Mouse (Mus musculus) MEL (cell line): ENCODE measurements around the gene Syna. TPM values are rescaled to one million over a fixed set of nuclear protein-coding genes. Genes with fewer than 3 reads are reported as not detected.

Experiments
- DNase-seq: peaks from one replicate; pipeline ENCODE4 v3.0.0; 2011; ENCODE audit warnings: low read depth, low spot score
- H3K27ac ChIP-seq: 2 replicates; pipeline ENCODE4 v1.5.1; 2012; ENCODE audit warnings: low read depth, mild to moderate bottlenecking, control low read depth, low read length, moderate library complexity; ENCODE audit not compliant: control insufficient read depth
- H3K27me3 ChIP-seq, 2 experiments: fragments of 150-350 bp in 1 of 2; sonication (generic) in 1 of 2; 2 replicates each; pipeline ENCODE4 v1.6.1; 2012; ENCODE audit warnings: low read length in 2 of 2, mild to moderate bottlenecking in 2 of 2, improper control_type of control experiment in 1 of 2, moderate library complexity in 1 of 2; ENCODE audit not compliant: insufficient read depth in 2 of 2, control insufficient read depth in 1 of 2
- H3K36me3 ChIP-seq, 2 experiments: 2 replicates each; pipeline ENCODE4 v1.6.1; 2012 to 2014; ENCODE audit warnings: low read length in 2 of 2, improper control_type of control experiment in 1 of 2, inconsistent platforms in 1 of 2, mild to moderate bottlenecking in 1 of 2; ENCODE audit not compliant: insufficient read depth in 2 of 2, control insufficient read depth in 1 of 2
- H3K4me1 ChIP-seq, 2 experiments: fragments of 150-350 bp in 1 of 2; sonication (generic) in 1 of 2; 2 replicates each; pipeline ENCODE4 v1.6.1; 2012; ENCODE audit warnings: low read length in 2 of 2, improper control_type of control experiment in 1 of 2, mild to moderate bottlenecking in 1 of 2; ENCODE audit not compliant: insufficient read depth in 2 of 2, control insufficient read depth in 1 of 2
- H3K4me3 ChIP-seq, 2 experiments: fragments of 150-350 bp in 1 of 2; sonication (generic) in 1 of 2; 2 replicates each; pipeline ENCODE4 v1.5.1; 2012; ENCODE audit warnings: low read depth in 2 of 2, low read length in 2 of 2, mild to moderate bottlenecking in 2 of 2, moderate library complexity in 2 of 2, control low read depth in 1 of 2, improper control_type of control experiment in 1 of 2; ENCODE audit not compliant: control insufficient read depth in 1 of 2, insufficient read depth in 1 of 2
- H3K79me2 ChIP-seq: 2 replicates; pipeline ENCODE4 v1.6.1; 2012; ENCODE audit warnings: mild to moderate bottlenecking, low read length, moderate library complexity; ENCODE audit not compliant: control insufficient read depth, poor library complexity, insufficient read depth
- H3K9ac ChIP-seq: 2 replicates; pipeline ENCODE4 v1.6.1; 2012; ENCODE audit warnings: low read depth, mild to moderate bottlenecking, control low read depth, low read length, moderate library complexity; ENCODE audit not compliant: control insufficient read depth, poor library complexity, severe bottlenecking
- H3K9me3 ChIP-seq: fragments of 150-350 bp; sonication (generic); replicated peaks from 2 replicates; pipeline ENCODE4 v1.6.1; 2012; ENCODE audit warnings: mild to moderate bottlenecking, low read length, improper control_type of control experiment, moderate library complexity; ENCODE audit not compliant: insufficient read depth
- EP300 ChIP-seq, 2 experiments: IDR thresholded peaks; 2 replicates each; pipeline ENCODE4 v1.6.1; 2011; ENCODE audit warnings: improper control_type of control experiment in 2 of 2, low read length in 2 of 2, low read depth in 1 of 2, mild to moderate bottlenecking in 1 of 2
- ETS1 ChIP-seq: IDR thresholded peaks from 2 replicates; pipeline ENCODE4 v1.6.1; 2012; ENCODE audit warnings: low read depth, mild to moderate bottlenecking, inconsistent platforms, low read length, improper control_type of control experiment, moderate library complexity
- JUND ChIP-seq: IDR thresholded peaks from 2 replicates; pipeline ENCODE4 v1.6.1; 2011; ENCODE audit warnings: low read depth, mild to moderate bottlenecking, improper control_type of control experiment, low read length
- MAX ChIP-seq: IDR thresholded peaks from 2 replicates; pipeline ENCODE4 v1.6.1; 2011; ENCODE audit warnings: low read length, improper control_type of control experiment
- MXI1 ChIP-seq: IDR thresholded peaks from 2 replicates; pipeline ENCODE4 v1.6.1; 2011; ENCODE audit warnings: mild to moderate bottlenecking, low read depth, low read length, improper control_type of control experiment
- MYB ChIP-seq: IDR thresholded peaks from 2 replicates; pipeline ENCODE4 v1.6.1; 2011; ENCODE audit warnings: mild to moderate bottlenecking, low read depth, low read length, improper control_type of control experiment
- MYC ChIP-seq: IDR thresholded peaks from 2 replicates; pipeline ENCODE4 v1.6.1; 2011; ENCODE audit warnings: low read depth, mild to moderate bottlenecking, low read length, improper control_type of control experiment, moderate library complexity
- NELFE ChIP-seq: IDR thresholded peaks from 2 replicates; pipeline ENCODE4 v1.6.1; 2011; ENCODE audit warnings: low read depth, low read length, improper control_type of control experiment
- POLR2AphosphoS2 ChIP-seq: IDR thresholded peaks from 2 replicates; pipeline ENCODE4 v1.6.1; 2011; ENCODE audit warnings: low read length, improper control_type of control experiment
- POLR2AphosphoS5 ChIP-seq: IDR thresholded peaks from 2 replicates; pipeline ENCODE4 v1.6.1; 2012; ENCODE audit warnings: low read depth, borderline replicate concordance, mild to moderate bottlenecking, inconsistent platforms, low read length, moderate library complexity, mixed read lengths
- RCOR1 ChIP-seq: IDR thresholded peaks from 2 replicates; pipeline ENCODE4 v1.6.1; 2012; ENCODE audit warnings: low read depth, mild to moderate bottlenecking, inconsistent platforms, low read length, improper control_type of control experiment
- SIN3A ChIP-seq: IDR thresholded peaks from 2 replicates; pipeline ENCODE4 v1.6.1; 2012; ENCODE audit warnings: low read length, improper control_type of control experiment, inconsistent platforms
- SMC3 ChIP-seq: IDR thresholded peaks from 2 replicates; pipeline ENCODE4 v1.6.1; 2011; ENCODE audit warnings: low read depth, low read length, improper control_type of control experiment
- TBP ChIP-seq: IDR thresholded peaks from 2 replicates; pipeline ENCODE4 v1.8.0; 2011; ENCODE audit warnings: low read depth, low read length, improper control_type of control experiment
- TCF12 ChIP-seq: IDR thresholded peaks from 2 replicates; pipeline ENCODE4 v1.6.1; 2014; ENCODE audit warnings: low read depth, mild to moderate bottlenecking, inconsistent platforms, low read length, improper control_type of control experiment, moderate library complexity
- UBTF ChIP-seq: IDR thresholded peaks from 2 replicates; pipeline ENCODE4 v1.6.1; 2012; ENCODE audit warnings: low read depth, mild to moderate bottlenecking, inconsistent platforms, low read length, improper control_type of control experiment, moderate library complexity, borderline replicate concordance; ENCODE audit not compliant: insufficient read depth
- USF2 ChIP-seq, 2 experiments: IDR thresholded peaks; 2 replicates each; pipeline ENCODE4 v1.6.1; 2011 to 2012; ENCODE audit warnings: improper control_type of control experiment in 2 of 2, low read length in 2 of 2, borderline replicate concordance in 1 of 2, inconsistent platforms in 1 of 2, low read depth in 1 of 2, mild to moderate bottlenecking in 1 of 2; ENCODE audit not compliant: insufficient read depth in 1 of 2
- ZNF384 ChIP-seq: IDR thresholded peaks from 2 replicates; pipeline ENCODE4 v1.6.1; 2012; ENCODE audit warnings: low read depth, mild to moderate bottlenecking, inconsistent platforms, low read length, improper control_type of control experiment
- polyA plus RNA-seq, 2 experiments: library from polyadenylated mRNA; stranded (reverse) in 1 of 2; unstranded in 1 of 2; fragments of >175 nt in 1 of 2; fragments of >200 nt in 1 of 2; gene quantifications; 2 replicates each; pipeline versions ENCODE4 v1.2.1 to v1.2.4; 2012; ENCODE audit warnings: low replicate concordance in 2 of 2, low read depth in 1 of 2; ENCODE audit not compliant: insufficient read length in 2 of 2, insufficient read depth in 1 of 2, missing spikeins in 1 of 2
- total RNA-seq: library from RNA; depleted of rRNA; stranded (reverse); fragments of 300-350 nt; gene quantifications from 2 replicates; pipeline ENCODE4 v1.2.3, GENCODE M21; 2012

Syna gene
- total and polyA plus RNA-seq, 3 experiments: 0.21 TPM; not detected in 2

GRCm38 (mm10) chr5:134539891-134540290 is 20.1 kb downstream of the Syna start:
- H3K27ac ChIP-seq: no peak overlapping the region
- no peaks in the 10 kb centered on the region for H3K9me3 ChIP-seq
- DNase-seq: no peak
- H3K9ac ChIP-seq: no peak overlapping the region
- H3K4me3 ChIP-seq: no peak overlapping the region
- H3K36me3 ChIP-seq: no peaks in the 10 kb centered on the region
- H3K4me1 ChIP-seq: no peaks in the 10 kb centered on the region
- H3K79me2 ChIP-seq: no peaks in the 10 kb centered on the region
- H3K27me3 ChIP-seq: no peaks in the 10 kb centered on the region
- no peak for TF ChIP-seq USF2 (IDR thresholded peaks at IDR 0.05; ENCODE audit: borderline replicate concordance in 1 of 2, insufficient read depth in 1 of 2, low read depth in 1 of 2, low read length in 2 of 2)
- no peak for TF ChIP-seq MAX
- TF ChIP-seq MYC: no peak
- TF ChIP-seq MYB: no peak
- TF ChIP-seq SIN3A: no peak
- no peak for TF ChIP-seq POLR2AphosphoS2
- TF ChIP-seq TBP: no peak
- TF ChIP-seq EP300 (IDR thresholded peaks at IDR 0.05; ENCODE audit: low read depth in 1 of 2, low read length in 2 of 2): no peak
- TF ChIP-seq ZNF384: no peak

GRCm38 (mm10) chr5:134536036-134536435 is 23.9 kb downstream of the Syna start:
- Histone ChIP-seq H3K79me2 (no peaks in the 10 kb centered on the region), H3K4me1 (no peaks in the 10 kb centered on the region), H3K9ac (no peak overlapping the region), H3K27ac (no peak overlapping the region), H3K27me3 (no peaks in the 10 kb centered on the region), H3K9me3 (no peaks in the 10 kb centered on the region), H3K36me3 (no peaks in the 10 kb centered on the region), H3K4me3 (no peak overlapping the region)
- no peak for DNase-seq
- TF ChIP-seq RCOR1 (no peak), SMC3 (no peak), MXI1 (no peak), EP300 (IDR thresholded peaks at IDR 0.05; ENCODE audit: low read depth in 1 of 2, low read length in 2 of 2) (no peak), UBTF (no peak), TCF12 (no peak), POLR2AphosphoS5 (no peak), MYC (no peak), ETS1 (no peak), NELFE (no peak), JUND (no peak), SIN3A (no peak)
